Mouse (Mus musculus) liver, embryonic 11.5 days (tissue): ENCODE measurements around the gene Car5b. TPM values are rescaled to one million over a fixed set of nuclear protein-coding genes. Genes with fewer than 3 reads are reported as not detected.

Experiments
- ATAC-seq: fragments of 200-750 bp; cut with Nextera tagmentation; replicated peaks from 2 replicates; pipeline ENCODE4 v1.8.0; 2017; ENCODE audit warnings: moderate number of reproducible peaks, mild to moderate bottlenecking, moderate TSS enrichment, moderate library complexity; ENCODE audit not compliant: low FRiP score
- DNase-seq: peaks from one replicate; pipeline ENCODE4 v3.0.0-alpha.2; 2017; ENCODE audit warnings: low spot score
- H3K27ac ChIP-seq: fragments of 300-500 bp; sonication (generic); 2 replicates; pipeline ENCODE4 v1.5.1; 2014; ENCODE audit warnings: mild to moderate bottlenecking, low read depth, low read length, control low read depth
- H3K27me3 ChIP-seq: fragments of 300-500 bp; sonication (generic); replicated peaks from 2 replicates; pipeline ENCODE4 v1.6.1; 2014; ENCODE audit warnings: low read length, mixed read lengths; ENCODE audit not compliant: control insufficient read depth, insufficient read depth
- H3K36me3 ChIP-seq: fragments of 300-500 bp; sonication (generic); 2 replicates; pipeline ENCODE4 v1.6.1; 2014; ENCODE audit warnings: mild to moderate bottlenecking, low read length, moderate library complexity, mixed read lengths; ENCODE audit not compliant: control insufficient read depth, insufficient read depth
- H3K4me1 ChIP-seq: fragments of 300-500 bp; sonication (generic); replicated peaks from 2 replicates; pipeline ENCODE4 v1.6.1; 2014; ENCODE audit warnings: low read length, mixed read lengths; ENCODE audit not compliant: control insufficient read depth, insufficient read depth
- H3K4me2 ChIP-seq: fragments of 300-500 bp; sonication (generic); 2 replicates; pipeline ENCODE4 v1.6.1; 2014; ENCODE audit warnings: mild to moderate bottlenecking, control low read depth, moderate library complexity
- H3K4me3 ChIP-seq: fragments of 300-500 bp; sonication (generic); 2 replicates; pipeline ENCODE4 v1.5.1; 2014; ENCODE audit warnings: low read depth, low read length, control low read depth
- H3K9ac ChIP-seq: fragments of 300-500 bp; sonication (generic); 2 replicates; pipeline ENCODE4 v1.6.1; 2014; ENCODE audit warnings: low read depth, low read length, control low read depth
- H3K9me3 ChIP-seq: fragments of 300-500 bp; sonication (generic); 2 replicates; pipeline ENCODE4 v1.6.1; 2016; ENCODE audit warnings: low read length, inconsistent platforms, mixed read lengths; ENCODE audit not compliant: control insufficient read depth
- WGBS: fragments of 180-500 bp; shearing (Covaris S2); extraction: QIAGEN DNeasy Blood & Tissue Kit; methylation state at CpG from one replicate; pipeline ENCODE4 v1.1.7; 2014; 5-methylcytosine and 5-hydroxymethylcytosine counted together
- polyA plus RNA-seq: library from polyadenylated mRNA; unstranded; fragments of >200 nt; fragmentation: Nextera tagmentation; extraction: Ambion mirVana; gene quantifications from 2 replicates; pipeline ENCODE4 v1.2.1, GENCODE M21; 2014

Car5b gene
- polyA plus RNA-seq = 0.32 TPM in 1 of 2 replicates, not detected in the other

GRCm38 (mm10) chrX:164027607-164028289 lies at the start of gene Car5b:
Gene Car5b (minus strand): TSS chrX:164027997.
- Histone ChIP-seq H3K4me3 (peak within 1 kb of the TSS; percentile 38), H3K36me3 (no peaks in the 10 kb centered on the region), H3K9ac (no peak within 1 kb of the TSS), H3K4me1 (no peaks in the 10 kb centered on the region), H3K27me3 (no peaks in the 10 kb centered on the region), H3K9me3 (no peaks in the 10 kb centered on the region), H3K27ac (no peak within 1 kb of the TSS), H3K4me2 (peak within 1 kb of the TSS; percentile 65)
- 12% methylated on average over 22 of the region's 22 CpGs for WGBS
- peak; percentile 73 for DNase-seq
- ATAC-seq = peak; percentile 99

GRCm38 (mm10) chrX:164076040-164076775 lies 48.4 kb upstream of the Car5b start, which contains the start of gene Siah1b:
Gene Siah1b (minus strand): TSS chrX:164076493.
- peak within 1 kb of the TSS; percentile 68 for H3K9ac ChIP-seq

GRCm38 (mm10) chrX:164068968-164069367 lies 41.2 kb upstream of the Car5b start:
- Histone ChIP-seq H3K36me3 (peaks cover 2% of the 10 kb centered on the region; the same call in 1 of the 2 replicates), H3K4me2 (no peak overlapping the region), H3K27me3 (no peaks in the 10 kb centered on the region; the same call in 1 of the 2 replicates), H3K27ac (no peak overlapping the region), H3K9ac (no peak overlapping the region), H3K4me1 (no peaks in the 10 kb centered on the region), H3K9me3 (no peaks in the 10 kb centered on the region), H3K4me3 (no peak overlapping the region)
- 81% methylated on average over 4 of the region's 4 CpGs for WGBS
- DNase-seq (no peak), ATAC-seq (no peak)

More at GRCm38 (mm10) chrX:164076040-164076775, 48.4 kb upstream of the Car5b start, which contains the start of gene Siah1b:
- ATAC-seq = peak; percentile 96
- H3K4me1 ChIP-seq = no peaks in the 10 kb centered on the region
- peak within 1 kb of the TSS; percentile 71 for H3K4me2 ChIP-seq
- H3K36me3 ChIP-seq = peaks cover 4% of the 10 kb centered on the region; the same call in 1 of the 2 replicates
- WGBS = 18% methylated on average over 51 of the region's 54 CpGs
- peak within 1 kb of the TSS; percentile 67 for H3K4me3 ChIP-seq
- peak; percentile 82 for DNase-seq
- no peaks in the 10 kb centered on the region; the same call in 1 of the 2 replicates for H3K27me3 ChIP-seq
- no peaks in the 10 kb centered on the region for H3K9me3 ChIP-seq
- H3K27ac ChIP-seq = peak within 1 kb of the TSS; percentile 38; the same call in 1 of the 2 replicates

DNA sequence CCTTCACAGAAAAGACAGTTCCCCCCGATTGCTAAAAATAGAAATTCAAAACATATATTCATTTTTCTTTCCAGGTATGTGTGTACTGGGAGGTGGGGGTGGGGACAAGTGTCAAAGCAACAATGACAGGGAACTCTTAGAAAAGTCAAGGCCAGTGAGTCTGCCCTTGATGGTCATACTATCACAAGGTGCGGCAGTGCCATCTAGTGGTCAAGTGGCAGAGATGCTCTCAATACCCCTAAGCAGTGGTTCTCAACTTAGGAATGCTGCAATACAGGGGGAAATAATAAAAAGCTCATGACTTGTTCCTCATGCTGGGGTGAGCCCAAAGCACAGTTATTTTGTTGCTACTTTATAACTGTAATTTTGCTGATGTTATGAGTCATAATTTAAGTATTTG lies 38.4 kb upstream of the Car5b start:
- DNase-seq = peak; percentile 39
- Histone ChIP-seq H3K9ac (no peak overlapping the region), H3K36me3 (no peaks in the 10 kb centered on the region), H3K4me2 (no peak overlapping the region), H3K4me1 (no peaks in the 10 kb centered on the region), H3K27me3 (no peaks in the 10 kb centered on the region; the same call in 1 of the 2 replicates), H3K9me3 (no peaks in the 10 kb centered on the region), H3K27ac (no peak overlapping the region), H3K4me3 (no peak overlapping the region)
- peak; percentile 78 for ATAC-seq
- 11% methylated on average over 2 of the region's 2 CpGs for WGBS

GRCm38 (mm10) chrX:164059070-164059469 lies 31.3 kb upstream of the Car5b start:
- ATAC-seq = no peak
- no peak overlapping the region for H3K4me2 ChIP-seq

GRCm38 (mm10) chrX:164058523-164058922 lies 30.7 kb upstream of the Car5b start:
- H3K36me3 ChIP-seq = no peaks in the 10 kb centered on the region
- H3K4me3 ChIP-seq = no peak overlapping the region
- no peaks in the 10 kb centered on the region for H3K4me1 ChIP-seq
- H3K4me2 ChIP-seq = no peak overlapping the region
- WGBS = 76% methylated on average over 3 of the region's 3 CpGs
- H3K9me3 ChIP-seq = no peaks in the 10 kb centered on the region
- ATAC-seq (no peak), DNase-seq (no peak)
- no peak overlapping the region for H3K27ac ChIP-seq
- H3K9ac ChIP-seq = no peak overlapping the region
- peaks cover 5% of the 10 kb centered on the region; the same call in 1 of the 2 replicates for H3K27me3 ChIP-seq

More at GRCm38 (mm10) chrX:164059070-164059469, 31.3 kb upstream of the Car5b start:
- WGBS = 36% methylated on average over 4 of the region's 4 CpGs
- Histone ChIP-seq H3K36me3 (no peaks in the 10 kb centered on the region), H3K9me3 (no peaks in the 10 kb centered on the region), H3K4me3 (no peak overlapping the region), H3K27ac (no peak overlapping the region), H3K4me1 (no peaks in the 10 kb centered on the region), H3K9ac (no peak overlapping the region), H3K27me3 (peaks cover 5% of the 10 kb centered on the region; the same call in 1 of the 2 replicates)
- no peak for DNase-seq

DNA sequence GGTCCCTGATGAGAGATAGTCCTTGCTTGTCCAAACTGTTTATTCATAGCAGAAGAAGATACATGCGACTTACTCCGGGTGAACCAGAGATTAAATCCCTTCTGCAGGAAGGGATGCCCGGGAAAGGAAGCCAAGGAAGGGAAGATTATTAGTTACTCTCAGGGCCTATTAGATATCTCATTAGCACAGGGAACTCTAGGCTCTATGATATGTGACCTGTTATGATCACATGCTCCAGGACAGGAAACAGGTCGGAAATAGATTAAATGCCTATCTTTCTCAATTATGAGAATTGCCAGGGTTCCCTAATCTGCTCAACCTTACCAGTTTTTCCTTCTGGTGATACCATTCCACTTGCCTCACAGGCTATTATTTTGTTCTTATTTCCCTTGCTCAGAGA lies 27.9 kb upstream of the Car5b start:
- Histone ChIP-seq H3K27me3 (peaks cover 2% of the 10 kb centered on the region; the same call in 1 of the 2 replicates), H3K9me3 (no peaks in the 10 kb centered on the region), H3K4me2 (no peak overlapping the region), H3K36me3 (no peaks in the 10 kb centered on the region), H3K4me1 (no peaks in the 10 kb centered on the region), H3K9ac (no peak overlapping the region), H3K27ac (no peak overlapping the region), H3K4me3 (no peak overlapping the region)
- ATAC-seq = peak; percentile 63
- DNase-seq = no peak
- WGBS = 57% methylated on average over 4 of the region's 4 CpGs

GRCm38 (mm10) chrX:164046736-164047135 lies 18.9 kb upstream of the Car5b start:
- no peak overlapping the region for H3K9ac ChIP-seq
- WGBS = 51% methylated on average over 2 of the region's 2 CpGs
- no peaks in the 10 kb centered on the region for H3K4me1 ChIP-seq

More at GRCm38 (mm10) chrX:164046736-164047135, 18.9 kb upstream of the Car5b start:
- ATAC-seq (no peak), DNase-seq (no peak)
- Histone ChIP-seq H3K9me3 (no peaks in the 10 kb centered on the region), H3K27ac (no peak overlapping the region), H3K4me2 (no peak overlapping the region), H3K4me3 (no peak overlapping the region), H3K27me3 (no peaks in the 10 kb centered on the region), H3K36me3 (no peaks in the 10 kb centered on the region)
